Mouse (Mus musculus) liver (tissue): ENCODE results near the gene Zfp9.

Source experiments
- DNase-seq: peaks from one replicate; pipeline ENCODE4 v3.0.0-alpha.2; 2020; ENCODE audit warnings: mixed read lengths

Gene Zfp9

DNA sequence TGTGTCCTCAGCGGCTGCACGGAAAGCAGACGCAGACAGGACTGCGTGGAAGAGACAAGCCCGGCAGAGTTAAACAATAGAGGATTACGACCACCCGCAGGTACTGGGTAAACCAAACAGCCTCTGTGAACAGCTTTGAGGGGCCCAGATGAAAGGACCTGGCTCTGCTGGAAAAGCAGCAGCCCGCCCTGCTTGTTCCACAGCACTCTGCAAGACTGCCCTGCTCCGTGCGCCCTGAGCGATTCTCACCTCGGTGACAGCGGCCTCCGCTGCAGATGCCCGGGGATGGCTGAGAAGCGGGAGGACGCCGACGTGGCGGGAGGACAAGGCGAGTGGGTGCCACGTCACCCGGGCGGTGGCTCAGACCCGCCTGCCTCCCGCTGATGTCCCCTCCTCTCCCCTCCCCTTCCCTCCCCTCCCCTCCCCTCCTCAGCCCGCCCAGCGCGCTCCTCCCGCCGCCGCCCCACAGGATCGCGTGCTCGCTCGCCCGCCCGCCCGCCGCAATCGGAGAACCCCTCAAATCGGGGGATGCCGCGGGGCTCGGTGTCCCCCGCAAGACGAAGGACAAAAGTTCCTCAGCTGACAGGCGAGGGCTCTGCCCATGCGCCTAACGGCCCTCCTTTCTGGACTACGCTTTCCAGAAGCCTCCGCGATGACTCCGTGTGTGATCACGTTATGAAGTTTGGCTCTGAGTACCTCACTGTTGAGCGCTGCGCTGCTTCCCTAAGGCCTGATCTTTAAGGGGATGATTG is at the start of gene Zfp9:
Zfp9 (minus strand) TSS at position 364 of the 752 bp plus-strand sequence.
- DNase-seq = peak; percentile 79

DNA sequence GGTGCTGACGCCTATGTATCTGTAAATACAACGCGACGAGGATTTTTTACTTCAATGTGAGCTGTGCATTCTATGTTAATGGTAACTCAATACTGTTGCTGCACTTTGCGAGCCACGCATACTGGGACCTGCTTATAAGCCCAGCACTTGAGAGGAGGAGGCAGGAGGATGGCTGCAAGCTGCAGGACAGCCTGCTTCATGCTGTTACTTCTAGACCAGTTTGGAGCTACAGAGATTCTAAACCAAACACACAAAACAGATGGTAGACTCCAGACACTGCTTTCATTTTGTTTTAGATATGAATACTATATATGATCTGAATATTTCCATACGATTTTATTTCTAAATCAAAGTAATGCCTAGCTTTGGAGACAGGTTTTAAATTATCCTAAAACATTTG is 41.5 kb upstream of the Zfp9 start:
- no peak for DNase-seq

DNA sequence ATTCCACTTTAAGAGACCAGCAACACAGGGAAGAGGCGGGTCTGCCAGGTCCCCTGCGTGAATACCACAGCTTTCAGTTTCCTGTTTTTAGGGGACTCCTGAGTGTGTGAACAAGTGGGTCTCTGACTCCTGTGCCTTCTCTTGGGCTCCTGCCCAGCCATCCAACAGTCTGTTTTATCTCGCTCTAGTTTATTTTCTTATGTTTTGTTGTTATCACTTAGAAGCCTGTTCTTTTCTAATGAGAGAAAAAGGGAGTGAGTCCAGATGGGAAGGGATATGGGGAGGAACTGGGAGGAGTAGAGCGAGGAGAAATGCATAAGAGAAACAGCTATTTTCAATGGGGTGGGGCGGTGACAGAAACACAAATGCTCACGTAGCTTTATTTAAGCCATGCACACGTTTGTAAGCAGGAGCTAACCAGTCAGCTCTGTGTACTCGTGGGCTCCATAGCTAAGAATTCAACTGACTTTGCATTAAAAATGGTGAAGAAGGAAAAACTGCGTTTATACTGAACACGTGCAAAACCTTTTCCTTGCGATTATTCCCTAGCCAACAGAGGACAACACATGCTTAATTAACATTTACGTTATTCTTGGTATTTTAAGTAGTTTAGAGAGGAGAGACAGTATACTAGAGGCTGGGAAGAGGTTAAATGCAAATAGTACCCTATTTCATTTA is 34.4 kb upstream of the Zfp9 start:
- DNase-seq = no peak

DNA sequence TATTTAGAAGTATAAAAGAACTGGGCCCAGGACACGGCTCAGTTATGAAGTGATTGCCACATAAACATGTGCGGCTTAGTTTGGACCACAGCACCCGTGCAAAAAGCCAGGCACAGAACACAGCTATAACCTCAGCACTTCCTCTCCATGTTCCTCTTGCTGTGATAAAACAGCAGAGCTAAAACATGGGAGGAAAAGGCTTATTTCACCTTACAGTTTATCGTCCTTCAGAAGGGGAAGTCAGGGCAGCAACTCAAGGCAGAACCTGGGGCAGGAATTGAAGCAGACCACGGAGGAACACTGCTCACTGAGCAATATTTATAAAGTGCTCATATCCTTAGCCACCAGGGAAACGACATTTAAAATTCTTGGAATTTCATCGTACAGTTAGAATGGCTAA is 19.9 kb upstream of the Zfp9 start:
- DNase-seq = no peak

DNA sequence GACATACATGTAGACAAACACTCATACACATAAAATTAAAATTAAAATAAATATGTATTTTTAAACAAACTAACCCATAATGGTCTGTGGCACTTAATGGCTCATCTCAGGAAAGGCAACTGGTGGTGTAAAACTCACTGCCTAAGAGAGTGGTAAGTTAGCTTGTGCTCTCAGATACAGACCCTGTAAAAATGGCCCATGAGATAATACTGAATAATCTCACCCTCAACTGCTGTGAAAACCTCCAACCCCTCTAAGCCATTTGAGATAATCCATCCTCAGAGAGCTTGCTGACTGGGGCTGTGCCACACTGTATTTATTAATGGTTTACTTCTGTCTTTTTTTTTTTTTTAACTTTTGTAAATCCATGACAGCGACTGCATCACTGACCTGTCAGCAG is 3.0 kb upstream of the Zfp9 start:
- no peak for DNase-seq

- DNase-seq = no peak
Measured at GRCm38 (mm10) chr6:118477875-118478785, 990 bp downstream of the Zfp9 start.

DNA sequence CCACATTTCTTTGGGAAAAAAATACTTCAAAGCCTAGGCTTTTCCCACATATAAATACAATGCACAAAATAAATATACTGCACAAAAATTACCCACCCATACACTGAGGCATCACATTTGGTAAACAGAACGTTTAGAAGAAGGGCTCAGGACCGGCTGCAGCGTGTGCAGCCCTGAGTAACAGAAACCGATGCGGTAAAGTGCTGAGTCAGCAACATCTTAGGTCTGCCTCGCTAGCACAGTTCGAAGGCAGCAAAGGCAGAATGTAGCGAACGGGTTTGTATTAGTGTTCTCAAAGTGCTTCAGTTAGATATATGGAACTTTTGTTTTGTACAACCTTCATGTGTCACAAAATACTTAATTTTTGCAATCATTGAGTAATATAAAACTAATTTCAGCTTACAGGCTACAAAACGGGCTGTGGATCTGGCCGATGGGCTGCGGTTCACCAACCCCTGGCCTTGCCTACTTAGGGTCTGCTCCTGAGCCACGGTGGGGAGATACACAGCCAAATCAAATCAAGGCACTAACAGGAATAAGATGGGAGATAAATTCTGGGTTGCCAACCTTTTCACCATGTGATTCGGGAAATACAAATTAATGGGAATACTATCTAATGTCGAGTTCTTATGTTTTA is 16.9 kb downstream of the Zfp9 start:
- DNase-seq = no peak

GRCm38 (mm10) chr6:118457726-118458125 is 21.4 kb downstream of the Zfp9 start:
- DNase-seq = no peak

DNA sequence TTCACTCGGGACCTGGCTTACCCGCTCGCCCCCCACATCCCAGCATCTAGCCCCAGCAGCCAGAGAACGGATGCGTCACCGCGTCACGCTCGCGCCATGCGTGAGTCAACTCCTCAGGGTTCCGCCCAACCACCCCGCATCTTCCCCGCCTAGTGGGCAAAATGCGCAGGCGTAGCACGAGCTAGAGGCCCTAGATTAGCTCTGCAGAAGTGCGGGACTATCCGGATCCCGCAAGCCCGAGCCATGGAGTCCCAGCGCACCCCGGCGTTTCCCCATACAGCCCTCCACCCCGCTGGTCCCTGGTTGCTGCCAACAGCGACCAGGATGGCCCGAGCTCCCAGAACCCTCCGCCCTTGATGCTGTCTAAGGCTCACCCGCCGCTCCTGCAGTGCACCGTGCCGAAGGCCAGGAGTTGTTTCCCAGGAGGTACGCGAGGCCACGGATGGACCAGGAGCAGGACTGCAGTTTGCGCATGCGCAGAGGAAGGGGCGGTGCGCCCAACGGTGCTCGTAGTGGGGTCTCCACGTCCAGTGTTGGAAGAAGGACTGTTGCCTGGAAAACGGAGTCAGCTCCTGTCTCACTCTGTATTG is 24.0 kb downstream of the Zfp9 start, which contains the start of gene Zfp248:
Zfp248 (minus strand) TSS at position 487 of the 590 bp plus-strand sequence.
- DNase-seq = peak; percentile 84

DNA sequence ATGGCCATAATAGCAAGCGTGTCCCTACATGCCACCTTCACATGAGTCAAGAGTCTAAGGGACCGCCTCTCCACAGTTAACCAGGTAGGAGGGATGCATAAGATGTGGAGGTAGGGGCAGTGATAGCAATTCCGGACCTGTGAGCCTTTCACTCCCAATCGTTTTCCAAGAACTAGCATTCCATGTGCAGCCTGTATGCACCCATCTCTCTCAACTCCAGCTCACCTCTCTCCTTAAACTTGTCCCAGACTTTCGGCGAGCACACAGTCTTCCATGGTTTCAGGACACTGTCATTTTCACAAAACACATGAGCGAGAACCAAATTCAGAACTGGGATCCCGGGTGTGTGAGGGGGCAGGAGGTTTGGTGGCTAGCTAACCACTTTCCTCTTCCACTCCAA is 24.7 kb downstream of the Zfp9 start:
- no peak for DNase-seq

- DNase-seq = no peak
Measured at GRCm38 (mm10) chr6:118431502-118431901, 47.6 kb downstream of the Zfp9 start.

DNA sequence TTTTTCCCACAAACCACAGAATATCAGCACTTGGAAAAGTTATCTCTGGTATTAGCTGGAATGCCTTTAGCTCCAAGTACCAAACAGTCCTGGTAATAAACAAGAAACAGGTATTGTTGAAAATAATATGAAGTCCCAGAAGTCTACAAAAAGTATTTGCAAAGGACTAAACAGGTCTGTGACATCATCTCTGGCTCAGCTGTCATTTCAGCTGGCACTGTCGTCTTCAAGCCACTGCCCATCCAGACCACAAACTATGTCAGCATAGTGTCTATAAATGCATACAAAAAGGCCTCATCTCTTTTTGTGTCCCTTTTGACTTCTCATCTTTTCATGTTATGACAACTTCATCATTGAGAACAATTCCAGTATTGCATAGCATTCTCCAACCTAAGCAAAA is 52.5 kb downstream of the Zfp9 start:
- DNase-seq = no peak

- DNase-seq = peak; percentile 91
Measured at GRCm38 (mm10) chr6:118419050-118419920, 59.8 kb downstream of the Zfp9 start, which contains the start of gene Bms1. TSS of gene Bms1 (minus strand) at chr6:118419474.
